Comparison of ENCODE assay signal across 21 mouse cellular contexts in genomic region chr3:90574691-90575090, GRCm38 (mm10). TPM values are rescaled to one million over a fixed set of nuclear protein-coding genes. Genes with fewer than 3 reads are reported as not detected.
DNase-seq lines count a peak whose midpoint lies in the region; ATAC-seq and TF ChIP-seq lines count a peak whose summit lies in the region.
"Had no signal": no experiment of that assay in that cellular context is flagged by ENCODE, and none has a peak within 500 bp of the region (broad histone marks: within the 10 kb centered on the region; RNA-seq: fewer than 3 reads in every experiment).

No protein-coding gene starts in this region.

- ATAC-seq in monocyte, adult 5-6 weeks (replicated peaks; ENCODE audit: insufficient number of reproducible peaks, low FRiP score, low TSS enrichment, poor library complexity, severe bottlenecking): 0 out of 2 replicates have a peak, but pooled peaks have one; percentile 13
- ATAC-seq: intestine, embryonic 16.5 days had no signal

- no peak overlapping the region for H3K4me3 ChIP-seq in embryonic fibroblast, embryonic 13.5 days (ENCODE audit: insufficient read depth, low read length)
- H3K4me3 ChIP-seq: forebrain, embryonic 10.5 days; liver, embryonic 15.5 days had no signal

- no peak for TF ChIP-seq POLR2A in embryonic fibroblast, embryonic 13.5 days (IDR thresholded peaks at IDR 0.05; ENCODE audit: low read depth, low read length)

- peaks cover 9% of the 10 kb centered on the region for H3K4me1 ChIP-seq in embryonic fibroblast, embryonic 13.5 days (ENCODE audit: control insufficient read depth, insufficient read depth, low read length)
- H3K4me1 ChIP-seq: forebrain, embryonic 10.5 days; liver, embryonic 15.5 days had no signal

- peak; percentile 58 for DNase-seq in gastrocnemius, adult 18-20 months (ENCODE audit: low spot score)
- DNase-seq in gastrocnemius, postnatal 4 days (ENCODE audit: low spot score in 2 of 2): no peak
- DNase-seq in 3T3-L1 (ENCODE audit: low read depth, low spot score): peak; percentile 81
- DNase-seq in kidney, adult 18-20 months: no peak
- no peak for DNase-seq in left cerebral cortex, adult 18-20 months (ENCODE audit: low spot score in 2 of 2)
- DNase-seq in cerebellum, adult 11-12 months: no peak
- DNase-seq: cerebellum, postnatal 25 days; kidney, postnatal 36 days; lung, postnatal 36 days; right cerebral cortex, postnatal 25 days had no signal

- no peak for TF ChIP-seq CTCF in embryonic fibroblast, embryonic 13.5 days (IDR thresholded peaks at IDR 0.05; ENCODE audit: borderline replicate concordance, insufficient read depth, low read length)

- H3K27ac ChIP-seq in embryonic fibroblast, embryonic 13.5 days (ENCODE audit: insufficient read depth, low read length): peak overlapping the region; percentile 49
- H3K27ac ChIP-seq: forebrain, embryonic 10.5 days; liver, embryonic 15.5 days had no signal

RNA-seq across cellular contexts. Expression of gene S100a3, which starts 14.3 kb away (rescaled TPM):
- not detected for total RNA-seq in gastrocnemius, adult 18-20 months (2021)
- total RNA-seq in gastrocnemius, postnatal 4 days (2021): 1 to 10 TPM; 1.4 to 2.3 TPM
- 1.7 TPM in 1 of 2 replicates, not detected in the other for polyA plus RNA-seq in embryonic fibroblast, embryonic 13.5 days (2011; ENCODE audit: insufficient read length, low read depth, missing spikeins)
- total RNA-seq in monocyte, adult 5-6 weeks (2017): not detected in 3 replicates
- 1 to 10 TPM in 1 of 2 experiments, under 1 TPM in 1; 0.96 to 1.6 TPM for total RNA-seq in left cerebral cortex, adult 18-20 months (2021)
- polyA plus RNA-seq: embryonic facial prominence, embryonic 11.5 days; forebrain, embryonic 10.5 days; G1E; limb, embryonic 11.5 days; liver, embryonic 15.5 days; midbrain, embryonic 11.5 days had no signal

RNA-seq across cellular contexts. Expression of gene S100a2, which starts 15.4 kb away (rescaled TPM):
- total RNA-seq in gastrocnemius, adult 18-20 months (2021): not detected
- not detected for total RNA-seq in gastrocnemius, postnatal 4 days (2021)
- polyA plus RNA-seq in embryonic fibroblast, embryonic 13.5 days (2011; ENCODE audit: insufficient read length, low read depth, missing spikeins): not detected in 2 replicates
- not detected in 3 replicates for total RNA-seq in monocyte, adult 5-6 weeks (2017)
- total RNA-seq in left cerebral cortex, adult 18-20 months (2021): not detected
- total RNA-seq: G1E; layer of hippocampus, postnatal 25 days had no signal
- polyA plus RNA-seq: embryonic facial prominence, embryonic 11.5 days; forebrain, embryonic 10.5 days; G1E; heart, postnatal 0 days; intestine, embryonic 16.5 days; limb, embryonic 11.5 days; liver, embryonic 15.5 days; midbrain, embryonic 11.5 days had no signal

RNA-seq across cellular contexts. Expression of gene Gm42674, which starts 27.0 kb away (rescaled TPM):
- not detected for total RNA-seq in gastrocnemius, adult 18-20 months (2021)
- not detected for total RNA-seq in gastrocnemius, postnatal 4 days (2021)
- polyA plus RNA-seq in embryonic fibroblast, embryonic 13.5 days (2011; ENCODE audit: insufficient read length, low read depth, missing spikeins): 3.5 TPM in 1 of 2 replicates, not detected in the other
- not detected in 3 replicates for total RNA-seq in monocyte, adult 5-6 weeks (2017)
- total RNA-seq in left cerebral cortex, adult 18-20 months (2021): not detected
- total RNA-seq: G1E; layer of hippocampus, postnatal 25 days had no signal
- polyA plus RNA-seq: embryonic facial prominence, embryonic 11.5 days; forebrain, embryonic 10.5 days; G1E; heart, postnatal 0 days; intestine, embryonic 16.5 days; limb, embryonic 11.5 days; liver, embryonic 15.5 days; midbrain, embryonic 11.5 days had no signal

RNA-seq across cellular contexts. Expression of gene S100a4, which starts 28.9 kb away (rescaled TPM):
- total RNA-seq in gastrocnemius, adult 18-20 months (2021): 10 to 100 TPM; 10.1 to 17.7 TPM
- 10 to 100 TPM; 15.7 to 17.2 TPM for total RNA-seq in gastrocnemius, postnatal 4 days (2021)
- 454 and 1,115 TPM in 2 replicates for polyA plus RNA-seq in embryonic fibroblast, embryonic 13.5 days (2011; ENCODE audit: insufficient read length, low read depth, missing spikeins)
- total RNA-seq in monocyte, adult 5-6 weeks (2017): 562 to 1,115 TPM (median 1,082 TPM) in 3 replicates
- 1 to 10 TPM; 2.9 to 4.5 TPM for total RNA-seq in left cerebral cortex, adult 18-20 months (2021)
- total RNA-seq: G1E had no signal
- polyA plus RNA-seq: forebrain, embryonic 10.5 days; G1E had no signal

RNA-seq across cellular contexts. Expression of gene S100a5, which starts 33.6 kb away (rescaled TPM):
- 1 to 10 TPM in 1 of 2 experiments, not detected in 1; 2.5 TPM for total RNA-seq in gastrocnemius, adult 18-20 months (2021)
- total RNA-seq in gastrocnemius, postnatal 4 days (2021): not detected
- polyA plus RNA-seq in embryonic fibroblast, embryonic 13.5 days (2011; ENCODE audit: insufficient read length, low read depth, missing spikeins): not detected in 2 replicates
- total RNA-seq in monocyte, adult 5-6 weeks (2017): not detected in 3 replicates
- not detected for total RNA-seq in left cerebral cortex, adult 18-20 months (2021)
- total RNA-seq: G1E; layer of hippocampus, postnatal 25 days had no signal
- polyA plus RNA-seq: embryonic facial prominence, embryonic 11.5 days; forebrain, embryonic 10.5 days; G1E; heart, postnatal 0 days; limb, embryonic 11.5 days; liver, embryonic 15.5 days; midbrain, embryonic 11.5 days had no signal

Comparison
In these comparisons a context has a peak if more than half of its experiments do, and no peak if none do; other contexts are left out.
1. DNase-seq: peak in gastrocnemius, adult 18-20 months (single experiment) and 3T3-L1 (single experiment); none in gastrocnemius, postnatal 4 days (0 of 2), kidney, adult 18-20 months (single experiment), left cerebral cortex, adult 18-20 months (0 of 2) and cerebellum, adult 11-12 months (single experiment).